Mouse (Mus musculus) heart, adult 2 months (tissue): Measurements from ENCODE around the gene Irak3.

Source experiments
- CTCF ChIP-seq: fragments of 200-600 bp; IDR thresholded peaks from 2 replicates; pipeline ENCODE4 v1.8.1; 2022; ENCODE audit warnings: antibody characterized with exemption, mild to moderate bottlenecking, moderate library complexity
- EP300 ChIP-seq: fragments of 200-500 bp; IDR thresholded peaks from 2 replicates; pipeline ENCODE4 v1.6.1; 2011; ENCODE audit warnings: low read depth, low read length, control low read depth; ENCODE audit not compliant: insufficient read depth

GRCm38 (mm10) chr10:120189782-120190181 lies 12.1 kb downstream of the Irak3 start:
- no peak for TF ChIP-seq CTCF
- TF ChIP-seq EP300, result no peak
